Mouse (Mus musculus) inflammation-experienced regulatory T-cells, adult 6 months (primary cell): ENCODE measurements around the gene Kctd4. TPM values are rescaled to one million over a fixed set of nuclear protein-coding genes. Genes with fewer than 3 reads are reported as not detected.
"Not testable (repeated sequence)": the region's sequence is repeated elsewhere in the genome, so short reads cannot be mapped to it uniquely, and the experiment has no call there.

Experiments
- ATAC-seq: one replicate; pipeline ENCODE4 v1.8.0; 2017
- polyA plus RNA-seq, 3 experiments: library from polyadenylated mRNA; unstranded; fragments of 100-300 nt; shearing (Covaris generic); gene quantifications; one replicate each; pipeline ENCODE4 v1.2.1; 2017

Gene Kctd4
- 1 to 10 TPM in 2 of 3 experiments, under 1 TPM in 1; 0.64 to 2.3 (median 1.3) TPM for polyA plus RNA-seq

- ATAC-seq = no peak
Observed at GRCm38 (mm10) chr14:75954766-75955165, at the start of gene Kctd4. Gene Kctd4, plus strand, starts transcription at chr14:75955009.

- ATAC-seq = no peak
Observed at GRCm38 (mm10) chr14:75906931-75907330, 47.9 kb upstream of the Kctd4 start.

- ATAC-seq = no peak
Observed at GRCm38 (mm10) chr14:75911968-75912367, 42.8 kb upstream of the Kctd4 start.

GRCm38 (mm10) chr14:75912665-75913064, 42.1 kb upstream of the Kctd4 start:
- no peak for ATAC-seq

- no peak for ATAC-seq
Observed at GRCm38 (mm10) chr14:75923314-75924052, 31.3 kb upstream of the Kctd4 start.

- not testable (repeated sequence) for ATAC-seq
Observed at GRCm38 (mm10) chr14:75929713-75930112, 25.1 kb upstream of the Kctd4 start.

- ATAC-seq = no peak
Observed at GRCm38 (mm10) chr14:75931266-75931665, 23.5 kb upstream of the Kctd4 start.

- no peak for ATAC-seq
Observed at GRCm38 (mm10) chr14:75934359-75934758, 20.4 kb upstream of the Kctd4 start.

- ATAC-seq = no peak
Observed at GRCm38 (mm10) chr14:75937714-75938113, 17.1 kb upstream of the Kctd4 start.

- no peak for ATAC-seq
Observed at GRCm38 (mm10) chr14:75941500-75941899, 13.3 kb upstream of the Kctd4 start.

GRCm38 (mm10) chr14:75942365-75942764, 12.4 kb upstream of the Kctd4 start:
- ATAC-seq = no peak

GRCm38 (mm10) chr14:75947674-75948073, 7.1 kb upstream of the Kctd4 start:
- ATAC-seq = no peak

GRCm38 (mm10) chr14:75953011-75953410, 1.8 kb upstream of the Kctd4 start:
- no peak for ATAC-seq

GRCm38 (mm10) chr14:75962250-75962649, 7.4 kb downstream of the Kctd4 start:
- ATAC-seq = no peak

- ATAC-seq = no peak
Observed at GRCm38 (mm10) chr14:75963215-75963614, 8.4 kb downstream of the Kctd4 start.

GRCm38 (mm10) chr14:75964000-75964399, 9.2 kb downstream of the Kctd4 start:
- ATAC-seq = no peak

- no peak for ATAC-seq
Observed at GRCm38 (mm10) chr14:75964433-75964832, 9.6 kb downstream of the Kctd4 start.

GRCm38 (mm10) chr14:75967291-75967690, 12.5 kb downstream of the Kctd4 start:
- ATAC-seq = no peak

GRCm38 (mm10) chr14:75976107-75976506, 21.3 kb downstream of the Kctd4 start:
- ATAC-seq = no peak

- ATAC-seq = no peak
Observed at GRCm38 (mm10) chr14:75981231-75981630, 26.4 kb downstream of the Kctd4 start.

- ATAC-seq = no peak
Observed at GRCm38 (mm10) chr14:75983891-75984290, 29.1 kb downstream of the Kctd4 start.

- ATAC-seq = no peak
Observed at GRCm38 (mm10) chr14:75985112-75985511, 30.3 kb downstream of the Kctd4 start.

- no peak for ATAC-seq
Observed at GRCm38 (mm10) chr14:75986878-75987483, 32.2 kb downstream of the Kctd4 start.

GRCm38 (mm10) chr14:75989168-75989567, 34.4 kb downstream of the Kctd4 start:
- ATAC-seq = no peak
